Mouse (Mus musculus): ENCODE results near the gene Slc39a9. TPM values are rescaled to one million over a fixed set of nuclear protein-coding genes. Genes with fewer than 3 reads are reported as not detected.

Gene Slc39a9
- polyA plus RNA-seq, 1 experiment, result 2.7 TPM

GRCm38 (mm10) chr12:80646377-80646776 is 2.7 kb downstream of the Slc39a9 start:
- TF ChIP-seq GATA1 (IDR thresholded peaks at IDR 0.05; ENCODE audit: borderline replicate concordance, low read length) (no peak), FLI1 (IDR thresholded peaks at IDR 0.05; ENCODE audit: low read length) (no peak)
- Histone ChIP-seq H3K4me1 (peaks cover 48% of the 10 kb centered on the region), H3K4me3 (replicated peaks) (peak overlapping the region; percentile 23), H3K27me3 (replicated peaks) (no peaks in the 10 kb centered on the region), H3K9me3 (no peaks in the 10 kb centered on the region), H3K36me3 (replicated peaks; ENCODE audit: low read length) (peaks cover 44% of the 10 kb centered on the region)

- Histone ChIP-seq H3K27me3 (replicated peaks) (no peaks in the 10 kb centered on the region), H3K36me3 (replicated peaks; ENCODE audit: low read length) (peaks cover 32% of the 10 kb centered on the region), H3K4me3 (replicated peaks) (no peak overlapping the region), H3K9me3 (no peaks in the 10 kb centered on the region), H3K4me1 (peaks cover 15% of the 10 kb centered on the region)
- TF ChIP-seq FLI1 (IDR thresholded peaks at IDR 0.05; ENCODE audit: low read length), result no peak
- no peak for TF ChIP-seq GATA1 (IDR thresholded peaks at IDR 0.05; ENCODE audit: borderline replicate concordance, low read length)
Measured at GRCm38 (mm10) chr12:80653951-80654658, 10.4 kb downstream of the Slc39a9 start.

GRCm38 (mm10) chr12:80654659-80655025 is 11.0 kb downstream of the Slc39a9 start:
- Histone ChIP-seq H3K4me3 (replicated peaks) (no peak overlapping the region), H3K36me3 (replicated peaks; ENCODE audit: low read length) (peaks cover 28% of the 10 kb centered on the region), H3K9me3 (no peaks in the 10 kb centered on the region), H3K27me3 (replicated peaks) (no peaks in the 10 kb centered on the region), H3K4me1 (peaks cover 11% of the 10 kb centered on the region)
- no peak for TF ChIP-seq FLI1 (IDR thresholded peaks at IDR 0.05; ENCODE audit: low read length)
- no peak for TF ChIP-seq GATA1 (IDR thresholded peaks at IDR 0.05; ENCODE audit: borderline replicate concordance, low read length)

GRCm38 (mm10) chr12:80658661-80659060 is 15.0 kb downstream of the Slc39a9 start:
- TF ChIP-seq GATA1 (IDR thresholded peaks at IDR 0.05; ENCODE audit: borderline replicate concordance, low read length) (no peak), FLI1 (IDR thresholded peaks at IDR 0.05; ENCODE audit: low read length) (no peak)
- H3K36me3 ChIP-seq (replicated peaks; ENCODE audit: low read length), result peaks cover 32% of the 10 kb centered on the region
- H3K4me1 ChIP-seq, result peaks cover 29% of the 10 kb centered on the region
- no peaks in the 10 kb centered on the region for H3K27me3 ChIP-seq (replicated peaks)
- no peaks in the 10 kb centered on the region for H3K9me3 ChIP-seq
- H3K4me3 ChIP-seq (replicated peaks), result no peak overlapping the region

GRCm38 (mm10) chr12:80662322-80662721 is 18.6 kb downstream of the Slc39a9 start:
- H3K9me3 ChIP-seq, result no peaks in the 10 kb centered on the region
- TF ChIP-seq GATA1 (IDR thresholded peaks at IDR 0.05; ENCODE audit: borderline replicate concordance, low read length) (no peak), FLI1 (IDR thresholded peaks at IDR 0.05; ENCODE audit: low read length) (no peak)
- peaks cover 52% of the 10 kb centered on the region for H3K36me3 ChIP-seq (replicated peaks; ENCODE audit: low read length)
- H3K4me1 ChIP-seq, result peaks cover 20% of the 10 kb centered on the region
- H3K4me3 ChIP-seq (replicated peaks), result no peak overlapping the region
- no peaks in the 10 kb centered on the region for H3K27me3 ChIP-seq (replicated peaks)

GRCm38 (mm10) chr12:80663935-80664334 is 20.3 kb downstream of the Slc39a9 start:
- Histone ChIP-seq H3K27me3 (replicated peaks) (no peaks in the 10 kb centered on the region), H3K4me1 (peaks cover 31% of the 10 kb centered on the region), H3K9me3 (no peaks in the 10 kb centered on the region), H3K36me3 (replicated peaks; ENCODE audit: low read length) (peaks cover 62% of the 10 kb centered on the region), H3K4me3 (replicated peaks) (no peak overlapping the region)
- TF ChIP-seq GATA1 (IDR thresholded peaks at IDR 0.05; ENCODE audit: borderline replicate concordance, low read length) (no peak), FLI1 (IDR thresholded peaks at IDR 0.05; ENCODE audit: low read length) (no peak)

- TF ChIP-seq GATA1 (IDR thresholded peaks at IDR 0.05; ENCODE audit: borderline replicate concordance, low read length) (no peak), FLI1 (IDR thresholded peaks at IDR 0.05; ENCODE audit: low read length) (no peak)
- no peak overlapping the region for H3K4me3 ChIP-seq (replicated peaks)
- H3K36me3 ChIP-seq (replicated peaks; ENCODE audit: low read length), result peaks cover 78% of the 10 kb centered on the region
- no peaks in the 10 kb centered on the region for H3K27me3 ChIP-seq (replicated peaks)
- H3K9me3 ChIP-seq, result no peaks in the 10 kb centered on the region
- peaks cover 16% of the 10 kb centered on the region for H3K4me1 ChIP-seq
Measured at GRCm38 (mm10) chr12:80668391-80668790, 24.7 kb downstream of the Slc39a9 start.

- no peaks in the 10 kb centered on the region for H3K27me3 ChIP-seq (replicated peaks)
- TF ChIP-seq FLI1 (IDR thresholded peaks at IDR 0.05; ENCODE audit: low read length), result no peak
- no peak for TF ChIP-seq GATA1 (IDR thresholded peaks at IDR 0.05; ENCODE audit: borderline replicate concordance, low read length)
Measured at GRCm38 (mm10) chr12:80673170-80673569, 29.5 kb downstream of the Slc39a9 start.

GRCm38 (mm10) chr12:80681340-80681739 is 37.7 kb downstream of the Slc39a9 start:
- H3K36me3 ChIP-seq (replicated peaks; ENCODE audit: low read length), result peaks cover 51% of the 10 kb centered on the region
- H3K27me3 ChIP-seq (replicated peaks), result peaks cover 2% of the 10 kb centered on the region
- no peaks in the 10 kb centered on the region for H3K4me1 ChIP-seq
- H3K9me3 ChIP-seq, result no peaks in the 10 kb centered on the region
- H3K4me3 ChIP-seq (replicated peaks), result no peak overlapping the region
- TF ChIP-seq GATA1 (IDR thresholded peaks at IDR 0.05; ENCODE audit: borderline replicate concordance, low read length), result no peak
- no peak for TF ChIP-seq FLI1 (IDR thresholded peaks at IDR 0.05; ENCODE audit: low read length)

More at GRCm38 (mm10) chr12:80673170-80673569, 29.5 kb downstream of the Slc39a9 start:
- no peak overlapping the region for H3K4me3 ChIP-seq (replicated peaks)
- peaks cover 77% of the 10 kb centered on the region for H3K36me3 ChIP-seq (replicated peaks; ENCODE audit: low read length)
- H3K9me3 ChIP-seq, result no peaks in the 10 kb centered on the region
- peaks cover 6% of the 10 kb centered on the region; the same call in 1 of the 2 replicates for H3K4me1 ChIP-seq

GRCm38 (mm10) chr12:80683554-80683953 is 39.9 kb downstream of the Slc39a9 start:
- peaks cover 18% of the 10 kb centered on the region for H3K27me3 ChIP-seq (replicated peaks)
- no peaks in the 10 kb centered on the region for H3K4me1 ChIP-seq
- no peak overlapping the region for H3K4me3 ChIP-seq (replicated peaks)
- no peak for TF ChIP-seq GATA1 (IDR thresholded peaks at IDR 0.05; ENCODE audit: borderline replicate concordance, low read length)
- no peak for TF ChIP-seq FLI1 (IDR thresholded peaks at IDR 0.05; ENCODE audit: low read length)
- peaks cover 32% of the 10 kb centered on the region for H3K36me3 ChIP-seq (replicated peaks; ENCODE audit: low read length)
- H3K9me3 ChIP-seq, result 0 out of 2 replicates have a peak, but pooled peaks cover 2% of the 10 kb centered on the region

All from megakaryocyte, embryonic 14.5 days (primary cell).